Mouse (Mus musculus) hindbrain, embryonic 12.5 days (tissue): Measurements from ENCODE around the gene Slc25a15. TPM values are rescaled to one million over a fixed set of nuclear protein-coding genes. Genes with fewer than 3 reads are reported as not detected.
A peak's percentile ranks its signal among the peaks of the same experiment; 100 is the strongest.

ENCODE experiments used
- ATAC-seq: fragments of 200-750 bp; cut with Nextera tagmentation; 2 replicates; pipeline ENCODE4 v1.8.0; 2017; ENCODE audit warnings: moderate TSS enrichment; ENCODE audit not compliant: low FRiP score
- H3K27ac ChIP-seq: fragments of 300-500 bp; sonication (generic); 2 replicates; pipeline ENCODE4 v1.5.1; 2016; ENCODE audit warnings: mild to moderate bottlenecking
- H3K27me3 ChIP-seq: fragments of 300-500 bp; sonication (generic); 2 replicates; pipeline ENCODE4 v1.6.1; 2016; ENCODE audit warnings: mild to moderate bottlenecking
- H3K36me3 ChIP-seq: fragments of 300-500 bp; sonication (generic); 2 replicates; pipeline ENCODE4 v1.6.1; 2016; ENCODE audit warnings: mild to moderate bottlenecking
- H3K4me1 ChIP-seq: fragments of 300-500 bp; sonication (generic); 2 replicates; pipeline ENCODE4 v1.6.1; 2016
- H3K4me2 ChIP-seq: fragments of 300-500 bp; sonication (generic); replicated peaks from 2 replicates; pipeline ENCODE4 v1.6.1; 2016; ENCODE audit warnings: mild to moderate bottlenecking
- H3K4me3 ChIP-seq: fragments of 300-500 bp; sonication (generic); 2 replicates; pipeline ENCODE4 v1.5.1; 2016; ENCODE audit warnings: mild to moderate bottlenecking
- H3K9ac ChIP-seq: fragments of 300-500 bp; sonication (generic); 2 replicates; pipeline ENCODE4 v1.6.1; 2016; ENCODE audit warnings: mild to moderate bottlenecking, moderate library complexity
- H3K9me3 ChIP-seq: fragments of 300-500 bp; sonication (generic); replicated peaks from 2 replicates; pipeline ENCODE4 v1.6.1; 2016; ENCODE audit warnings: mild to moderate bottlenecking
- WGBS: fragments of 180-500 bp; shearing (Covaris S2); methylation state at CpG from one replicate; pipeline ENCODE4 v1.1.7; 2016; 5-methylcytosine and 5-hydroxymethylcytosine counted together
- polyA plus RNA-seq: library from polyadenylated mRNA; unstranded; fragments of >200 nt; fragmentation: Nextera tagmentation; extraction: Ambion mirVana; gene quantifications from 2 replicates; pipeline ENCODE4 v1.2.1, GENCODE M21; 2016

Gene Slc25a15
- 13.6 and 14.0 TPM in 2 replicates for polyA plus RNA-seq

- Histone ChIP-seq H3K4me1 (0 out of 2 replicates have a peak, but pooled peaks cover 3% of the 10 kb centered on the region), H3K9me3 (no peaks in the 10 kb centered on the region), H3K27ac (peak within 1 kb of the TSS; percentile 56), H3K36me3 (no peaks in the 10 kb centered on the region), H3K27me3 (no peaks in the 10 kb centered on the region), H3K9ac (peak within 1 kb of the TSS; percentile 67), H3K4me3 (peak within 1 kb of the TSS; percentile 64), H3K4me2 (peak within 1 kb of the TSS; percentile 61)
- under 1% methylated on average over 76 of the region's 77 CpGs for WGBS
- peak; percentile 93 for ATAC-seq
These were observed at the start of gene Slc25a15 for GRCm38 (mm10) chr8:22398142-22398951. Gene Slc25a15, minus strand, starts transcription at chr8:22398597.

- 23% methylated on average over 8 of the region's 8 CpGs for WGBS
These were observed 13.6 kb upstream of the Slc25a15 start for GRCm38 (mm10) chr8:22411971-22412370.

GRCm38 (mm10) chr8:22411282-22411702 is 12.9 kb upstream of the Slc25a15 start, which contains the start of gene Mrps31:
Gene Mrps31, plus strand, starts transcription at chr8:22411361.
- Histone ChIP-seq H3K27me3 (no peaks in the 10 kb centered on the region), H3K27ac (peak within 1 kb of the TSS; percentile 67), H3K4me1 (peaks cover 7% of the 10 kb centered on the region), H3K9me3 (no peaks in the 10 kb centered on the region), H3K36me3 (peaks cover 8% of the 10 kb centered on the region), H3K4me3 (peak within 1 kb of the TSS; percentile 72), H3K4me2 (peak within 1 kb of the TSS; percentile 77), H3K9ac (peak within 1 kb of the TSS; percentile 69)
- ATAC-seq, result peak; percentile 93
- under 1% methylated on average over 25 of the region's 25 CpGs for WGBS

More at GRCm38 (mm10) chr8:22411971-22412370, 13.6 kb upstream of the Slc25a15 start:
- Histone ChIP-seq H3K4me3 (peak overlapping the region; percentile 72), H3K36me3 (peaks cover 13% of the 10 kb centered on the region), H3K4me1 (peaks cover 7% of the 10 kb centered on the region), H3K27me3 (no peaks in the 10 kb centered on the region), H3K4me2 (peak overlapping the region; percentile 77), H3K9me3 (no peaks in the 10 kb centered on the region), H3K9ac (peak overlapping the region; percentile 69), H3K27ac (no peak overlapping the region)
- ATAC-seq, result no peak

- WGBS, result 17% methylated on average over 16 of the region's 16 CpGs
- Histone ChIP-seq H3K36me3 (peaks cover 3% of the 10 kb centered on the region; the same call in 1 of the 2 replicates), H3K27me3 (no peaks in the 10 kb centered on the region), H3K4me3 (peak overlapping the region; percentile 72), H3K9ac (peak overlapping the region; percentile 69), H3K4me2 (peak overlapping the region; percentile 77), H3K4me1 (peaks cover 7% of the 10 kb centered on the region), H3K27ac (no peak overlapping the region; the same call in 1 of the 2 replicates), H3K9me3 (no peaks in the 10 kb centered on the region)
- ATAC-seq, result peak; percentile 78; the same call in 1 of the 2 replicates
These were observed 12.4 kb upstream of the Slc25a15 start for GRCm38 (mm10) chr8:22410688-22411281.

GRCm38 (mm10) chr8:22405733-22406132 is 7.3 kb upstream of the Slc25a15 start:
- Histone ChIP-seq H3K9ac (no peak overlapping the region), H3K27me3 (no peaks in the 10 kb centered on the region), H3K4me3 (no peak overlapping the region), H3K36me3 (no peaks in the 10 kb centered on the region), H3K4me1 (no peaks in the 10 kb centered on the region), H3K9me3 (no peaks in the 10 kb centered on the region), H3K4me2 (no peak overlapping the region), H3K27ac (no peak overlapping the region)
- ATAC-seq, result no peak
- WGBS, result 78% methylated on average over 6 of the region's 6 CpGs

GRCm38 (mm10) chr8:22403235-22403634 is 4.8 kb upstream of the Slc25a15 start:
- Histone ChIP-seq H3K4me2 (no peak overlapping the region), H3K36me3 (no peaks in the 10 kb centered on the region), H3K9ac (no peak overlapping the region), H3K27me3 (no peaks in the 10 kb centered on the region), H3K4me3 (no peak overlapping the region), H3K4me1 (0 out of 2 replicates have a peak, but pooled peaks cover 3% of the 10 kb centered on the region), H3K27ac (no peak overlapping the region), H3K9me3 (no peaks in the 10 kb centered on the region)
- 93% methylated on average over 2 of the region's 2 CpGs for WGBS
- no peak for ATAC-seq

- 87% methylated on average over 4 of the region's 4 CpGs for WGBS
- H3K27ac ChIP-seq, result no peak overlapping the region
- H3K4me3 ChIP-seq, result no peak overlapping the region
- H3K4me2 ChIP-seq, result no peak overlapping the region
- H3K36me3 ChIP-seq, result no peaks in the 10 kb centered on the region
- no peak for ATAC-seq
- no peak overlapping the region for H3K9ac ChIP-seq
- 0 out of 2 replicates have a peak, but pooled peaks cover 3% of the 10 kb centered on the region for H3K4me1 ChIP-seq
- H3K9me3 ChIP-seq, result no peaks in the 10 kb centered on the region
- H3K27me3 ChIP-seq, result no peaks in the 10 kb centered on the region
These were observed 2.2 kb upstream of the Slc25a15 start for GRCm38 (mm10) chr8:22400593-22400992.

GRCm38 (mm10) chr8:22399285-22399880 is 986 bp upstream of the Slc25a15 start:
- Histone ChIP-seq H3K4me2 (peak overlapping the region; percentile 61), H3K27ac (peak overlapping the region; percentile 56)
- 89% methylated on average over 8 of the region's 8 CpGs for WGBS

GRCm38 (mm10) chr8:22397811-22398141 is 621 bp downstream of the Slc25a15 start:
- Histone ChIP-seq H3K36me3 (no peaks in the 10 kb centered on the region), H3K27me3 (no peaks in the 10 kb centered on the region), H3K4me2 (peak overlapping the region; percentile 61), H3K4me3 (peak overlapping the region; percentile 64), H3K27ac (peak overlapping the region; percentile 56), H3K4me1 (0 out of 2 replicates have a peak, but pooled peaks cover 3% of the 10 kb centered on the region), H3K9ac (peak overlapping the region; percentile 67), H3K9me3 (no peaks in the 10 kb centered on the region)
- WGBS, result 2% methylated on average over 13 of the region's 13 CpGs
- ATAC-seq, result no peak

More at GRCm38 (mm10) chr8:22399285-22399880, 986 bp upstream of the Slc25a15 start:
- Histone ChIP-seq H3K9me3 (no peaks in the 10 kb centered on the region), H3K4me1 (0 out of 2 replicates have a peak, but pooled peaks cover 3% of the 10 kb centered on the region), H3K4me3 (peak overlapping the region; percentile 64), H3K9ac (peak overlapping the region; percentile 67), H3K27me3 (no peaks in the 10 kb centered on the region), H3K36me3 (no peaks in the 10 kb centered on the region)
- no peak for ATAC-seq

GRCm38 (mm10) chr8:22395256-22395655 is 3.1 kb downstream of the Slc25a15 start:
- Histone ChIP-seq H3K9ac (no peak overlapping the region), H3K9me3 (no peaks in the 10 kb centered on the region), H3K4me1 (0 out of 2 replicates have a peak, but pooled peaks cover 3% of the 10 kb centered on the region), H3K4me3 (no peak overlapping the region), H3K36me3 (peaks cover 4% of the 10 kb centered on the region; the same call in 1 of the 2 replicates), H3K27ac (no peak overlapping the region), H3K4me2 (no peak overlapping the region), H3K27me3 (no peaks in the 10 kb centered on the region)
- no peak for ATAC-seq
- WGBS, result 96% methylated on average over 8 of the region's 8 CpGs

- H3K4me1 ChIP-seq, result 0 out of 2 replicates have a peak, but pooled peaks cover 3% of the 10 kb centered on the region
- 86% methylated on average over 4 of the region's 4 CpGs for WGBS
- no peak overlapping the region for H3K4me3 ChIP-seq
- peaks cover 10% of the 10 kb centered on the region; the same call in 1 of the 2 replicates for H3K36me3 ChIP-seq
- H3K4me2 ChIP-seq, result no peak overlapping the region
- no peaks in the 10 kb centered on the region for H3K27me3 ChIP-seq
- no peaks in the 10 kb centered on the region for H3K9me3 ChIP-seq
- H3K9ac ChIP-seq, result no peak overlapping the region
- no peak for ATAC-seq
- no peak overlapping the region for H3K27ac ChIP-seq
These were observed 3.9 kb downstream of the Slc25a15 start for GRCm38 (mm10) chr8:22394471-22394870.
